Mouse (Mus musculus) olfactory bulb, adult 2 months (tissue): ENCODE measurements around the gene Akr1c13.

Source experiments
- CTCF ChIP-seq: fragments of 200-500 bp; IDR thresholded peaks from 2 replicates; pipeline ENCODE4 v1.5.1; 2012; ENCODE audit warnings: low read depth, mild to moderate bottlenecking, low read length, moderate library complexity; ENCODE audit not compliant: insufficient read depth
- POLR2A ChIP-seq: fragments of 200-500 bp; IDR thresholded peaks from 2 replicates; pipeline ENCODE4 v1.6.1; 2012; ENCODE audit warnings: mild to moderate bottlenecking, low read depth, low read length, moderate library complexity; ENCODE audit not compliant: insufficient read depth

GRCm38 (mm10) chr13:4230841-4231623 is 40.1 kb downstream of the Akr1c13 start:
- TF ChIP-seq POLR2A (no peak), CTCF (no peak)
